Mouse (Mus musculus) MEL (cell line): Measurements from ENCODE around the gene Pik3cg. TPM values are rescaled to one million over a fixed set of nuclear protein-coding genes. Genes with fewer than 3 reads are reported as not detected.

ENCODE experiments used
- DNase-seq: peaks from one replicate; pipeline ENCODE4 v3.0.0; 2011; ENCODE audit warnings: low read depth, low spot score
- H3K27ac ChIP-seq: 2 replicates; pipeline ENCODE4 v1.5.1; 2012; ENCODE audit warnings: low read depth, mild to moderate bottlenecking, control low read depth, low read length, moderate library complexity; ENCODE audit not compliant: control insufficient read depth
- H3K27me3 ChIP-seq, 2 experiments: fragments of 150-350 bp in 1 of 2; sonication (generic) in 1 of 2; 2 replicates each; pipeline ENCODE4 v1.6.1; 2012; ENCODE audit warnings: low read length in 2 of 2, mild to moderate bottlenecking in 2 of 2, improper control_type of control experiment in 1 of 2, moderate library complexity in 1 of 2; ENCODE audit not compliant: insufficient read depth in 2 of 2, control insufficient read depth in 1 of 2
- H3K36me3 ChIP-seq, 2 experiments: 2 replicates each; pipeline ENCODE4 v1.6.1; 2012 to 2014; ENCODE audit warnings: low read length in 2 of 2, improper control_type of control experiment in 1 of 2, inconsistent platforms in 1 of 2, mild to moderate bottlenecking in 1 of 2; ENCODE audit not compliant: insufficient read depth in 2 of 2, control insufficient read depth in 1 of 2
- H3K4me1 ChIP-seq, 2 experiments: fragments of 150-350 bp in 1 of 2; sonication (generic) in 1 of 2; 2 replicates each; pipeline ENCODE4 v1.6.1; 2012; ENCODE audit warnings: low read length in 2 of 2, improper control_type of control experiment in 1 of 2, mild to moderate bottlenecking in 1 of 2; ENCODE audit not compliant: insufficient read depth in 2 of 2, control insufficient read depth in 1 of 2
- H3K4me3 ChIP-seq, 2 experiments: fragments of 150-350 bp in 1 of 2; sonication (generic) in 1 of 2; 2 replicates each; pipeline ENCODE4 v1.5.1; 2012; ENCODE audit warnings: low read depth in 2 of 2, low read length in 2 of 2, mild to moderate bottlenecking in 2 of 2, moderate library complexity in 2 of 2, control low read depth in 1 of 2, improper control_type of control experiment in 1 of 2; ENCODE audit not compliant: control insufficient read depth in 1 of 2, insufficient read depth in 1 of 2
- H3K79me2 ChIP-seq: 2 replicates; pipeline ENCODE4 v1.6.1; 2012; ENCODE audit warnings: mild to moderate bottlenecking, low read length, moderate library complexity; ENCODE audit not compliant: control insufficient read depth, poor library complexity, insufficient read depth
- H3K9ac ChIP-seq: 2 replicates; pipeline ENCODE4 v1.6.1; 2012; ENCODE audit warnings: low read depth, mild to moderate bottlenecking, control low read depth, low read length, moderate library complexity; ENCODE audit not compliant: control insufficient read depth, poor library complexity, severe bottlenecking
- H3K9me3 ChIP-seq: fragments of 150-350 bp; sonication (generic); replicated peaks from 2 replicates; pipeline ENCODE4 v1.6.1; 2012; ENCODE audit warnings: mild to moderate bottlenecking, low read length, improper control_type of control experiment, moderate library complexity; ENCODE audit not compliant: insufficient read depth
- CHD2 ChIP-seq: IDR thresholded peaks from 2 replicates; pipeline ENCODE4 v1.6.1; 2011; ENCODE audit warnings: low read length, improper control_type of control experiment
- EP300 ChIP-seq, 2 experiments: IDR thresholded peaks; 2 replicates each; pipeline ENCODE4 v1.6.1; 2011; ENCODE audit warnings: improper control_type of control experiment in 2 of 2, low read length in 2 of 2, low read depth in 1 of 2, mild to moderate bottlenecking in 1 of 2
- ETS1 ChIP-seq: IDR thresholded peaks from 2 replicates; pipeline ENCODE4 v1.6.1; 2012; ENCODE audit warnings: low read depth, mild to moderate bottlenecking, inconsistent platforms, low read length, improper control_type of control experiment, moderate library complexity
- GATA1 ChIP-seq: IDR thresholded peaks from 2 replicates; pipeline ENCODE4 v1.6.1; 2011; ENCODE audit warnings: low read depth, low read length, improper control_type of control experiment
- JUND ChIP-seq: IDR thresholded peaks from 2 replicates; pipeline ENCODE4 v1.6.1; 2011; ENCODE audit warnings: low read depth, mild to moderate bottlenecking, improper control_type of control experiment, low read length
- MAX ChIP-seq: IDR thresholded peaks from 2 replicates; pipeline ENCODE4 v1.6.1; 2011; ENCODE audit warnings: low read length, improper control_type of control experiment
- MAZ ChIP-seq: IDR thresholded peaks from 2 replicates; pipeline ENCODE4 v1.6.1; 2012; ENCODE audit warnings: low read depth, mild to moderate bottlenecking, inconsistent platforms, low read length, improper control_type of control experiment
- MXI1 ChIP-seq: IDR thresholded peaks from 2 replicates; pipeline ENCODE4 v1.6.1; 2011; ENCODE audit warnings: mild to moderate bottlenecking, low read depth, low read length, improper control_type of control experiment
- MYC ChIP-seq: IDR thresholded peaks from 2 replicates; pipeline ENCODE4 v1.6.1; 2011; ENCODE audit warnings: low read depth, mild to moderate bottlenecking, low read length, improper control_type of control experiment, moderate library complexity
- NELFE ChIP-seq: IDR thresholded peaks from 2 replicates; pipeline ENCODE4 v1.6.1; 2011; ENCODE audit warnings: low read depth, low read length, improper control_type of control experiment
- NRF1 ChIP-seq: IDR thresholded peaks from 2 replicates; pipeline ENCODE4 v1.6.1; 2014; ENCODE audit warnings: low read depth, mild to moderate bottlenecking, inconsistent platforms, low read length, improper control_type of control experiment, moderate library complexity; ENCODE audit not compliant: poor library complexity, insufficient read depth, severe bottlenecking
- POLR2A ChIP-seq, 2 experiments: IDR thresholded peaks; 2 replicates each; pipeline ENCODE4 v1.6.1; 2011 to 2012; ENCODE audit warnings: low read length in 2 of 2, mild to moderate bottlenecking in 2 of 2, control low read depth in 1 of 2, improper control_type of control experiment in 1 of 2, low read depth in 1 of 2, moderate library complexity in 1 of 2; ENCODE audit not compliant: control insufficient read depth in 1 of 2, insufficient read depth in 1 of 2, poor library complexity in 1 of 2
- POLR2AphosphoS2 ChIP-seq: IDR thresholded peaks from 2 replicates; pipeline ENCODE4 v1.6.1; 2011; ENCODE audit warnings: low read length, improper control_type of control experiment
- POLR2AphosphoS5 ChIP-seq: IDR thresholded peaks from 2 replicates; pipeline ENCODE4 v1.6.1; 2012; ENCODE audit warnings: low read depth, borderline replicate concordance, mild to moderate bottlenecking, inconsistent platforms, low read length, moderate library complexity, mixed read lengths
- RAD21 ChIP-seq: IDR thresholded peaks from 2 replicates; pipeline ENCODE4 v1.6.1; 2011; ENCODE audit warnings: mild to moderate bottlenecking, low read depth, low read length, improper control_type of control experiment
- RCOR1 ChIP-seq: IDR thresholded peaks from 2 replicates; pipeline ENCODE4 v1.6.1; 2012; ENCODE audit warnings: low read depth, mild to moderate bottlenecking, inconsistent platforms, low read length, improper control_type of control experiment
- TAL1 ChIP-seq: IDR thresholded peaks from 2 replicates; pipeline ENCODE4 v1.6.1; 2012; ENCODE audit warnings: mild to moderate bottlenecking, inconsistent platforms, low read length, moderate library complexity, mixed read lengths
- TCF12 ChIP-seq: IDR thresholded peaks from 2 replicates; pipeline ENCODE4 v1.6.1; 2014; ENCODE audit warnings: low read depth, mild to moderate bottlenecking, inconsistent platforms, low read length, improper control_type of control experiment, moderate library complexity
- UBTF ChIP-seq: IDR thresholded peaks from 2 replicates; pipeline ENCODE4 v1.6.1; 2012; ENCODE audit warnings: low read depth, mild to moderate bottlenecking, inconsistent platforms, low read length, improper control_type of control experiment, moderate library complexity, borderline replicate concordance; ENCODE audit not compliant: insufficient read depth
- polyA plus RNA-seq, 2 experiments: library from polyadenylated mRNA; stranded (reverse) in 1 of 2; unstranded in 1 of 2; fragments of >175 nt in 1 of 2; fragments of >200 nt in 1 of 2; gene quantifications; 2 replicates each; pipeline versions ENCODE4 v1.2.1 to v1.2.4; 2012; ENCODE audit warnings: low replicate concordance in 2 of 2, low read depth in 1 of 2; ENCODE audit not compliant: insufficient read length in 2 of 2, insufficient read depth in 1 of 2, missing spikeins in 1 of 2
- total RNA-seq: library from RNA; depleted of rRNA; stranded (reverse); fragments of 300-350 nt; gene quantifications from 2 replicates; pipeline ENCODE4 v1.2.3, GENCODE M21; 2012

Gene Pik3cg
- total and polyA plus RNA-seq, 3 experiments, result 4.9 to 8.5 TPM; not detected in 1

- no peak overlapping the region for H3K4me3 ChIP-seq
- H3K9me3 ChIP-seq, result no peaks in the 10 kb centered on the region
- H3K27me3 ChIP-seq, result no peaks in the 10 kb centered on the region
- peak; percentile 50 for DNase-seq
- H3K27ac ChIP-seq, result peak overlapping the region; percentile 53
- H3K9ac ChIP-seq, result no peak overlapping the region
- TF ChIP-seq POLR2AphosphoS5 (no peak), MYC (no peak), MAZ (0 out of 2 replicates have a peak, but pooled peaks have one; percentile 30)
- peaks cover 16 to 52% of the 10 kb centered on the region in 2 experiments for H3K4me1 ChIP-seq
- peaks cover 0 to 49% of the 10 kb centered on the region in 2 experiments; a peak in 2 of 4 replicates for H3K36me3 ChIP-seq
- H3K79me2 ChIP-seq, result no peaks in the 10 kb centered on the region
Observed at GRCm38 (mm10) chr12:32138362-32138761, 70.1 kb downstream of the Pik3cg start.

GRCm38 (mm10) chr12:32137542-32137941 is 70.9 kb downstream of the Pik3cg start:
- Histone ChIP-seq H3K9ac (no peak overlapping the region), H3K79me2 (no peaks in the 10 kb centered on the region), H3K27me3 (no peaks in the 10 kb centered on the region), H3K9me3 (no peaks in the 10 kb centered on the region), H3K27ac (no peak overlapping the region), H3K4me1 (peaks cover 13 to 51% of the 10 kb centered on the region in 2 experiments), H3K4me3 (no peak overlapping the region), H3K36me3 (peaks cover 0 to 52% of the 10 kb centered on the region in 2 experiments; a peak in 2 of 4 replicates)
- no peak for DNase-seq
- TF ChIP-seq NELFE, result no peak
- no peak for TF ChIP-seq MAZ
- TF ChIP-seq TCF12, result no peak
- no peak for TF ChIP-seq RCOR1
- no peak for TF ChIP-seq NRF1
- TF ChIP-seq ETS1, result no peak
- TF ChIP-seq POLR2A (IDR thresholded peaks at IDR 0.05; ENCODE audit: control insufficient read depth in 1 of 2, insufficient read depth in 1 of 2, low read depth in 1 of 2, low read length in 2 of 2, poor library complexity in 1 of 2), result no peak
- no peak for TF ChIP-seq POLR2AphosphoS5
- no peak for TF ChIP-seq CHD2
- no peak for TF ChIP-seq MXI1
- no peak for TF ChIP-seq JUND
- no peak for TF ChIP-seq GATA1
- TF ChIP-seq UBTF, result no peak
- no peak for TF ChIP-seq RAD21
- TF ChIP-seq POLR2AphosphoS2, result no peak
- TF ChIP-seq EP300 (IDR thresholded peaks at IDR 0.05; ENCODE audit: low read depth in 1 of 2, low read length in 2 of 2), result no peak
- TF ChIP-seq MYC, result no peak
- no peak for TF ChIP-seq MAX
- no peak for TF ChIP-seq TAL1
